Mouse (Mus musculus) monocyte, adult 2 months (primary cell): ENCODE results near the gene Gm28048.

Experiments
- DNase-seq, 2 experiments: peaks; one replicate each; pipeline ENCODE4 v3.0.0; 2022; ENCODE audit warnings: low spot score in 2 of 2, low read depth in 1 of 2

Gm28048 gene

GRCm38 (mm10) chr11:22860335-22861227 lies 121.3 kb downstream of the Gm28048 start, which contains the start of gene B3gnt2:
Gene B3gnt2 (minus strand): TSS chr11:22860961.
- DNase-seq = peak in 1 of 2 experiments; percentile 33

DNA sequence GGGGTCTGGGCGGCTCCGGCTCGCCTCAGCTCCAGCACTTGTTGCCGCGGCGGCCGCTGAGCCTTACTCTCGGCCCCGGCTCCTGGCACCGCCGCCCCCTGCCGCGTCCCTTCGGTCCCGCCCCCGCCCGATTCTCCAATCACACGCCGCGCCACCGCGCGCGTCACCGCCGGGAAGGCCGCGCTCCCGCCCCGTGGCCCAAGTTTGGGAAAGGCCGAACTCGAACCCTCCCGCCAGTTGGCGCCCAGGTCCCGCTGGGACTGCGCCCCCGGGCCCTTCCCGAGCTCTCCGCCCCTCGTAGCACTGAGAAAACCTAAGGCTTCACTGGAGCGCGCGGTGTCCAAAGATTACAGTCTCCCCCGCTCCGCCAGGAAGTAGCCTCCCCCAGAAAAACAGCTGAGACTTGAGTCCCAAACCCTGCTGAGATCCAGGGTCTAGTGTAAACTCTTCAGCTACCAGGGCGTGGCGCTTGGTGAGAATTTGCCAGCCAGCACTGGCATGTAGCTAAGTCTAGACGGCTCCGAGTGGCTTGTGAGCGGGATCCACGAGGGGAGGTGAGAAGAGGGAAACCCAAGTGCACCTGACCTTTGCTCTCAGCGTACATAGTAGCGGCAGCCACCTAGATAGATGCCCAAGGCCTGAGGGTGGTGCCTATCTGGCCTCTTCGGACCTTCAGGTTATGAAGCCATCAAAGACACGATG lies 122.1 kb downstream of the Gm28048 start:
- peak; percentile 43 to 63 for DNase-seq

DNA sequence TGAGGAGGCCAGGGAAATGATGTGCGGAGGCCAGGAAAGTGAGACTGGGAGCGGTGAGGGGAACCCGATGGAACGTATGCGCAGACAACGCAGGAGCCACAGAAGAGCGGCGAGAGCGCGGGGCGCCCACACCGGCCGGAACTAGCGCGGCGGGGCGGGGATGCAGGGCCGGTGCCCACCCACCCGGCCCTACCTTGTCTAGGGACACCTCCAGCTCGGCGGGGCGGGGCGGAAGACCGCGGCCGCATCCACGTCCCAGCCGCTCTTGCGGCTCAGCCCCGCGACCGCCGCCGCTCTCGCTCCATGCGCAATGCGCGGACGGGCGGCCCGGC lies 122.6 kb downstream of the Gm28048 start:
- DNase-seq = no peak

DNA sequence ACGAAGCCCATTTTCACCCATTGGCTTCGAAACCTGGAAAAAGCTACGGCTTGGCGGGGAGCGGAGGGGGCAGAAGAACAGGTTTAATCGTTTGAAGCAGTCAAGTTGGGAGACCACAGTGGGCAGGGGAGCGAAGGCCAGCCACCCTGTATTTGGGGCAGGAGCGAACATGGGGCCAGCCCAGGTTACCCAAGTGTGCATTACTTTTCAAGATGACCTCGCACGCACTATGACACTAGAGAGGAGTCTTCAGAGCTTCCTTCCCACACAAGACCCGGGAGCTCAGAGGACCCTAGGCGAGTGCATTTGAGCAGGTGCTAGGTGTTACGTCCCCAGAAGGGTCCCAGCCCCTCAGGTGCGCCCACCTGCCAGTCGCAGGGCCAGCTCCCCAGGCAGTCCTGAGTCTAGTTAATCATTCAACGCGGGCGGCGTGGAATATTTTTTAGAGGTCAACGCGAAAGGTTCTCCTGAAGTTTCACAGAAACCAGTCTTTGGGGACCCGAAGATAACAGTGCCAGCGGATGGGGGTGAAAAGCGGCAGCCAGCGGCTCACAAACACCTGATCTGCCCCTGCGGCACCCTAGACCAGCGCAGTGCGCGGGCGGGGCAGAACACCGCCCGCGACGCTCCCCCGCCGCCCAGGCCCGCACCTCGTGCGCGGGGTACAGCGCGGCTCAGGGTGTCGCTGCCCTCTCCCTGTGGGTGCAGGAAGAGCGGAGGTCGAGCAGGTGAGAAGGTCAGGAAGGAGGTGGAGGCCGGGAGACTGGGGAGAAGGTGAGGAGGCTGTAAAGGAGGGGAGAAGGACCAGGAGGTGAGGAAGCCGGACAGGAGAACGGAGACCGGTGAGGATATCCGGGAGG lies 123.2 kb downstream of the Gm28048 start:
- no peak for DNase-seq

DNA sequence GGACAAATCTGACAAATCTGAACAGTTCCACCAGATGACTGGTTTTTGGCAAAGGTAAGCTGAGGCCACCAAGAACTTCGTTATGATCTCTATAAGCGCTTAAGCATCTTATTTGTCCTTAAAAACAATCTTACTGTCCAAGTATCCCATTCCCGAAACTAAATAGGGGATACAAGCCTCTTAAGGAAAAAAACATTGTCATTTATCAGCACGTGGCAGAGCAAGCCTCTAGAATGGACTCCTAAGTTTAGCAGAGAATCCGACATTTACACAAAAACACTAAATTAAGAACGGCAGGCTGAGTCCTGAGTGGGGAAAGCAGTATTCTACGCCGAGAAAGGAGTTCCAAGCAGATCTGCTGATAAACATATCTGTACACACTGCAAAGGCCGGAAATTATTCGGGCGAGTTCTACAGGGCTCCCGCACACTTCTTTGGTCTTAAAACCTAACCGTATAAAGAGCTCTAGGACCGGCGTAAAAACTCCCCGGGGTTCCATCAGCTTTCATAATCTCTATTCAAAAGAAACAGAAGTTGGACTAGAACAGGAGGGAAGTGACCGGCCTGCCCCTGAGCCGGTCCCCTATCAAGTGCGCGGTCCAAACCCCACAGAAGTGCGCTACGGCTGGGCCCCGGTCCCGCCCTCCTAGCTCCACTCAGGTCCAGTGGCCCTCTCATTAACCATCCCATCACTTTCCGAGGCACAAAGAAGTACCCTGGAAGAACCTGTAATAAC lies 124.0 kb downstream of the Gm28048 start:
- no peak for DNase-seq

GRCm38 (mm10) chr11:22857106-22857704 lies 124.7 kb downstream of the Gm28048 start:
- DNase-seq = no peak

DNA sequence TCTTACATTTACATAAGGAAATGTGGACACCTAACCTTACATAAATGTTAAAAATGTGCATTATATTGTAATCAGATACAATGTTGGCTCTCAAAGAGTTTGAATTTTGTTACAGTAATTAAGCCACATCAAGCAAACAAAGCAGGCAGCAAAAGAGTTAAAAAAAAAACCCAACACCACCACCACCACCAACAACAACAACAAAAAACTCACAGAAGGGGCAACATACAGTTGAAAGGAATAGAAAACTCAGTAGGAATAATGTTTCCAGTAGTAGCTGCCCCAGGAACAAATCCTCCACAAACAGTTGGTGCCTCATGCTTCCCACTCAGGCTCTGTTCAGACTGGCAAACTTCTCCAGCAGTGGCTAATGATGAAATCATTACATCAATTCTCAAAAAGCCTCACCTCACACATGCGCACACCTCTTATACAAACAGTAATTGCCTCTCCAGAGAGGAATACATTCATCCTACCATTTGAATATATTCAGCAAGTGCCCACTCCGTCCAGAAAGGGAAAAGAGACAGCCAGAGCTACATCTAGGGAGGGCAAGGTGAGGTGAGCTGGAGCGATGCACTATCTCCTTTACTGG lies 125.4 kb downstream of the Gm28048 start:
- DNase-seq = no peak

DNA sequence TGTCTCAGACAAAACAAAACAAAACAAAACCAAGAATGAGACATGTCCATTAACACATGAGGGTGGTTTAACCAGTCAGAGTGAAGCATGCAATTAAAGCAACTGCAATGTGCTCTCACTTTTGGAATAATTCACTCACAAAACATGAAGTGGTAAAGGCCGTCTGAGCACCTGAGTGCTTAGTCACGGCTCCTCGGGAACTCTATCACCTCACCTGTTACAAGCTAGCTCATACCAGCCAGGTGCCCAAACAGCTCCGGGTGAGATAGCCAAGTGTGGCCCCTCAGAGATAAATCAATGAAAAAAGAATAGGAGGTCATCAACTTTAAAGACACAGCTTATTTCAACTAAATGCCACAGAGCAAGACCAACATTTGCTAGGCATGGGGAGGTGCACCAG lies 127.3 kb downstream of the Gm28048 start:
- no peak for DNase-seq

DNA sequence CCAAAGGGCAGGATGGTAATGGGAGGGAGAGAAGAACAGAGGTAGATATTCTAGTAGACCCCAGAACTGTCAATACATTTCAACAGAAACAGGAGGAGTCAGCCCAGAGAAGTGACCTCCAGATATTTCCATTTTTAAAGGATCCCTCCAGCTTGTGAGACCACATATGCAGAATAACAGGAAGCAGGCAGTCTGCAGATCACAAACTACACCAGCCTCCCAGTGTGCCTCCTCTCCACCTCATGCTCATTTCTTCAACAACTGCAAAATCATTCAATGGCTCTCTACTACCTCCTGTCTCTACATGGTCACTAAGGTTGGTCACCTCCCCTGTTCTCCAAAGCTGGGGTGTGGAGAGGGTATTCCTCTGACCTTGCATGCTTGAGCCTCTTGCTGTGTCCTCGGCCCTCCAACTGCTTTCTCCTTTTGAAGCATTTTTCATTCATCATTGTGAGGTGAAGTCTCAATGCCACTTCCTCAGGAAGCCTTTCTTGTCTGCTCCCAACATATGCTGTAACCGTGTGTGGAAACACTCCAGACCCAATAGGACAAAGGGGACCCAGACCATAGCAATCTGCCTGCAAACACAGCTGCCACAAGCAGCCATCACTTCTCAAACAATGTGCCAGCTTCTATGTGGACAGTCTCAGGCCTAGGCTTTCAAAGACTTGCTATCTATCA lies 128.3 kb downstream of the Gm28048 start:
- no peak for DNase-seq

- DNase-seq = no peak
Observed at GRCm38 (mm10) chr11:22852510-22852909, 129.4 kb downstream of the Gm28048 start.

DNA sequence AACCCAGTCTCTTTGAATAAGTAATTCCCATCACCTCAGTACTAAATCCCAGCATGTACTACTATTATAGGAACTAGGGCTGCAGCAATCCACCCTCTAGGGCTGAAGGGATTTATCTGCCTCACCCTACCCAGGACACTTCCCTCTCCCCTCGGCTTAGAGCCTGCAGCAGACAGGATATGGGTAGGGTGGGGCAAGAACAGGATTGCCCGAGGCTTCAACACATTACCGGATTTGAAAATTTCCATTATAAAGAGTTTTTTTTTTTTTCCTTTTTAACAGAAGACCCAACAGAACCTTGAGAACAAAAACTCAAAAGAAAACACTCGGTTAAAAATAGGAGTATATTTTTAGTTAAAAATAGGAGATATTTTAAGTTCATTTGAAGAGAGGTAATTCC lies 130.5 kb downstream of the Gm28048 start:
- no peak for DNase-seq

DNA sequence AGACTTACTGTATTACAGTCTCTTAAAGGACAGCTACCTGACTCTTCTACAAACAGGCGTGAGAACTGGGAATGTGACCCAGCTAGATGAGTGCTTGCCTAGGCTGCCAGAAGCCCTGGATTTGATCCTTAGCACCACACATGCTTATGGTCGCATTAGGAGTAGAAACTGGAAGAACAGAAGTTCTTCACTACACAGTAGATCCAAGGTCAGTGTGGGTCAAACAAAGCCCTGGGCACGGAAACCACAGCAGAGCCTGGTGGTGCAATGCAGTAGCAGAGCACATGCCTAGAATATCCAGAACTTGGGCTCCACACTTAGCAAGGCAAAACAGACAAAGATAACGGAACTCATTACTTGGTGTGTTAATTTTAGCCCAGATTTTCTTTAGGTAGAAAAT lies 131.8 kb downstream of the Gm28048 start:
- no peak for DNase-seq

- no peak for DNase-seq
Observed at GRCm38 (mm10) chr11:22848649-22849195, 133.2 kb downstream of the Gm28048 start.

GRCm38 (mm10) chr11:22847732-22848648 lies 133.9 kb downstream of the Gm28048 start:
- no peak for DNase-seq

GRCm38 (mm10) chr11:22846960-22847731 lies 134.7 kb downstream of the Gm28048 start:
- no peak for DNase-seq

GRCm38 (mm10) chr11:22846093-22846835 lies 135.6 kb downstream of the Gm28048 start:
- no peak for DNase-seq
